Mouse (Mus musculus) heart, adult 9 months (tissue): ENCODE data around the gene Pard3.
A peak's percentile ranks its signal among the peaks of the same experiment; 100 is the strongest.

ENCODE experiments used
- DNase-seq, 2 experiments: peaks; one replicate each; pipeline ENCODE4 v3.0.0; 2022; ENCODE audit warnings: low spot score in 2 of 2

Gene Pard3

GRCm38 (mm10) chr8:127552161-127552595 lies 488.5 kb downstream of the Pard3 start:
- no peak for DNase-seq

- no peak for DNase-seq
Observed at GRCm38 (mm10) chr8:127552836-127553235, 489.1 kb downstream of the Pard3 start.

- DNase-seq, result no peak
Observed at GRCm38 (mm10) chr8:127553582-127553981, 489.9 kb downstream of the Pard3 start.

GRCm38 (mm10) chr8:127555795-127556194 lies 492.1 kb downstream of the Pard3 start:
- no peak for DNase-seq

GRCm38 (mm10) chr8:127556964-127557363 lies 493.3 kb downstream of the Pard3 start:
- no peak for DNase-seq

GRCm38 (mm10) chr8:127557566-127557965 lies 493.9 kb downstream of the Pard3 start:
- no peak for DNase-seq

- no peak for DNase-seq
Observed at GRCm38 (mm10) chr8:127563634-127564033, 499.9 kb downstream of the Pard3 start.

GRCm38 (mm10) chr8:127564426-127564825 lies 500.7 kb downstream of the Pard3 start:
- DNase-seq, result no peak

GRCm38 (mm10) chr8:127569212-127569611 lies 505.5 kb downstream of the Pard3 start:
- DNase-seq, result no peak

- DNase-seq, result no peak
Observed at GRCm38 (mm10) chr8:127570527-127570926, 506.8 kb downstream of the Pard3 start.

GRCm38 (mm10) chr8:127572493-127572892 lies 508.8 kb downstream of the Pard3 start:
- no peak for DNase-seq

- DNase-seq, result no peak
Observed at GRCm38 (mm10) chr8:127576657-127577056, 513.0 kb downstream of the Pard3 start.

GRCm38 (mm10) chr8:127577656-127578055 lies 514.0 kb downstream of the Pard3 start:
- no peak for DNase-seq

- DNase-seq, result no peak
Observed at GRCm38 (mm10) chr8:127579436-127579835, 515.7 kb downstream of the Pard3 start.

- no peak for DNase-seq
Observed at GRCm38 (mm10) chr8:127583429-127583828, 519.7 kb downstream of the Pard3 start.

GRCm38 (mm10) chr8:127585618-127586017 lies 521.9 kb downstream of the Pard3 start:
- DNase-seq, result no peak

- DNase-seq, result no peak
Observed at GRCm38 (mm10) chr8:127586681-127587080, 523.0 kb downstream of the Pard3 start.

GRCm38 (mm10) chr8:127588313-127588712 lies 524.6 kb downstream of the Pard3 start:
- DNase-seq, result no peak

GRCm38 (mm10) chr8:127589291-127589690 lies 525.6 kb downstream of the Pard3 start:
- DNase-seq, result peak; percentile 31 to 45

- no peak for DNase-seq
Observed at GRCm38 (mm10) chr8:127590674-127591186, 527.0 kb downstream of the Pard3 start.

GRCm38 (mm10) chr8:127592648-127593574 lies 529.2 kb downstream of the Pard3 start:
- DNase-seq, result no peak

GRCm38 (mm10) chr8:127600641-127601040 lies 536.9 kb downstream of the Pard3 start:
- no peak for DNase-seq

GRCm38 (mm10) chr8:127603062-127603461 lies 539.4 kb downstream of the Pard3 start:
- DNase-seq, result peak; percentile 12 to 33
